Mouse (Mus musculus) CH12.LX (cell line): ENCODE results near the gene Fam50b. TPM values are rescaled to one million over a fixed set of nuclear protein-coding genes. Genes with fewer than 3 reads are reported as not detected.

Experiments
- DNase-seq: peaks from one replicate; pipeline ENCODE4 v3.0.0-alpha.2; 2013; ENCODE audit errors: extremely low read depth
- H3K27ac ChIP-seq: 2 replicates; pipeline ENCODE4 v1.5.1; 2012; ENCODE audit warnings: low read depth, mild to moderate bottlenecking, control low read depth, moderate library complexity; ENCODE audit not compliant: insufficient read depth
- H3K27me3 ChIP-seq: replicated peaks from 2 replicates; pipeline ENCODE3; 2012; ENCODE audit warnings: inconsistent platforms
- H3K36me3 ChIP-seq, 2 experiments: replicated peaks in 1 of 2; 2 replicates each; pipeline versions ENCODE3 to v1.6.1; 2012; ENCODE audit warnings: inconsistent platforms in 1 of 2, low read length in 1 of 2, mild to moderate bottlenecking in 1 of 2, mixed read lengths in 1 of 2, moderate library complexity in 1 of 2; ENCODE audit not compliant: control insufficient read depth in 1 of 2, insufficient read depth in 1 of 2
- H3K4me1 ChIP-seq, 2 experiments: 2 replicates each; pipeline ENCODE4 v1.6.1; 2012; ENCODE audit warnings: inconsistent platforms in 1 of 2, moderate library complexity in 1 of 2; ENCODE audit not compliant: insufficient read depth in 2 of 2, control insufficient read depth in 1 of 2
- H3K4me2 ChIP-seq: 2 replicates; pipeline ENCODE4 v1.6.1; 2012; ENCODE audit warnings: low read depth, mild to moderate bottlenecking, control low read depth; ENCODE audit not compliant: poor library complexity, insufficient read depth, severe bottlenecking
- H3K4me3 ChIP-seq, 3 experiments: fragments of 150-350 bp in 1 of 3; sonication (generic) in 1 of 3; replicated peaks in 1 of 3; 2 replicates each; pipeline versions ENCODE3 to v1.5.1; 2011 to 2012; ENCODE audit warnings: low read depth in 2 of 3, low read length in 2 of 3, mild to moderate bottlenecking in 2 of 3, moderate library complexity in 2 of 3, control low read depth in 1 of 3, improper control_type of control experiment in 1 of 3, inconsistent platforms in 1 of 3, mixed read lengths in 1 of 3; ENCODE audit not compliant: poor library complexity in 1 of 3
- H3K79me2 ChIP-seq: replicated peaks from 2 replicates; pipeline ENCODE4 v1.6.1; 2012; ENCODE audit warnings: mild to moderate bottlenecking, moderate library complexity; ENCODE audit not compliant: control insufficient read depth, poor library complexity, insufficient read depth, severe bottlenecking; ENCODE audit errors: extremely low read depth
- H3K9ac ChIP-seq: 2 replicates; pipeline ENCODE4 v1.6.1; 2012; ENCODE audit warnings: low read depth, mild to moderate bottlenecking, control low read depth, moderate library complexity; ENCODE audit not compliant: insufficient read depth
- H3K9me3 ChIP-seq: replicated peaks from 2 replicates; pipeline ENCODE3; 2012; ENCODE audit warnings: low read length, inconsistent platforms, mixed read lengths
- BHLHE40 ChIP-seq: IDR thresholded peaks from 2 replicates; pipeline ENCODE4 v1.6.1; 2011; ENCODE audit warnings: mild to moderate bottlenecking, low read depth, low read length, improper control_type of control experiment
- CHD1 ChIP-seq: IDR thresholded peaks from 2 replicates; pipeline ENCODE4 v1.6.1; 2012; ENCODE audit warnings: low read depth, low read length, improper control_type of control experiment, inconsistent platforms
- CTCF ChIP-seq, 2 experiments: IDR thresholded peaks in 1 of 2; conservative IDR thresholded peaks in 1 of 2; 2 replicates each; pipeline ENCODE4 v1.5.1; 2011 to 2012; ENCODE audit warnings: low read depth in 2 of 2, low read length in 2 of 2, improper control_type of control experiment in 1 of 2, inconsistent platforms in 1 of 2, mild to moderate bottlenecking in 1 of 2, moderate library complexity in 1 of 2
- ETS1 ChIP-seq: conservative IDR thresholded peaks from 2 replicates; pipeline ENCODE4 v1.6.1; 2012; ENCODE audit warnings: low read depth, mild to moderate bottlenecking, inconsistent platforms, low read length, improper control_type of control experiment, moderate library complexity
- GABPA ChIP-seq: IDR thresholded peaks from 2 replicates; pipeline ENCODE4 v1.6.1; 2012; ENCODE audit warnings: low read depth, low read length, improper control_type of control experiment, inconsistent platforms; ENCODE audit not compliant: insufficient replicate concordance
- JUN ChIP-seq: IDR thresholded peaks from 2 replicates; pipeline ENCODE4 v1.6.1; 2011; ENCODE audit warnings: low read depth, mild to moderate bottlenecking, low read length, improper control_type of control experiment, moderate library complexity; ENCODE audit not compliant: insufficient read depth
- JUND ChIP-seq: conservative IDR thresholded peaks from 2 replicates; pipeline ENCODE4 v1.6.1; 2011; ENCODE audit warnings: low read depth, low read length, improper control_type of control experiment
- KAT2A ChIP-seq: IDR thresholded peaks from 2 replicates; pipeline ENCODE4 v1.6.1; 2012; ENCODE audit warnings: low read length, improper control_type of control experiment, inconsistent platforms; ENCODE audit not compliant: insufficient replicate concordance
- MAX ChIP-seq: IDR thresholded peaks from 2 replicates; pipeline ENCODE4 v1.6.1; 2011; ENCODE audit warnings: low read length, improper control_type of control experiment
- MAZ ChIP-seq: IDR thresholded peaks from 2 replicates; pipeline ENCODE4 v1.6.1; 2012; ENCODE audit warnings: low read depth, mild to moderate bottlenecking, inconsistent platforms, low read length, improper control_type of control experiment, moderate library complexity
- MYC ChIP-seq: IDR thresholded peaks from 2 replicates; pipeline ENCODE4 v1.6.1; 2011; ENCODE audit warnings: low read depth, mild to moderate bottlenecking, improper control_type of control experiment, low read length
- PAX5 ChIP-seq: IDR thresholded peaks from 2 replicates; pipeline ENCODE4 v1.6.1; 2012; ENCODE audit warnings: low read length, inconsistent platforms, mixed read lengths
- POLR2A ChIP-seq: IDR thresholded peaks from 2 replicates; pipeline ENCODE4 v1.6.1; 2011; ENCODE audit warnings: low read depth, mild to moderate bottlenecking, improper control_type of control experiment, low read length
- POLR2AphosphoS2 ChIP-seq: IDR thresholded peaks from 2 replicates; pipeline ENCODE4 v1.6.1; 2011; ENCODE audit warnings: low read depth, low read length, improper control_type of control experiment
- RCOR1 ChIP-seq: conservative IDR thresholded peaks from 2 replicates; pipeline ENCODE4 v1.6.1; 2012; ENCODE audit warnings: low read depth, mild to moderate bottlenecking, inconsistent platforms, low read length, improper control_type of control experiment
- SIN3A ChIP-seq: IDR thresholded peaks from 2 replicates; pipeline ENCODE4 v1.6.1; 2012; ENCODE audit warnings: low read length, improper control_type of control experiment, inconsistent platforms
- SMC3 ChIP-seq: IDR thresholded peaks from 2 replicates; pipeline ENCODE4 v1.6.1; 2011; ENCODE audit warnings: low read depth, low read length, improper control_type of control experiment
- UBTF ChIP-seq: IDR thresholded peaks from 2 replicates; pipeline ENCODE4 v1.6.1; 2012; ENCODE audit warnings: low read depth, mild to moderate bottlenecking, inconsistent platforms, low read length, improper control_type of control experiment, moderate library complexity
- USF1 ChIP-seq: IDR thresholded peaks from 2 replicates; pipeline ENCODE4 v1.6.1; 2014; ENCODE audit warnings: low read depth, mild to moderate bottlenecking, inconsistent platforms, low read length, improper control_type of control experiment
- USF2 ChIP-seq: conservative IDR thresholded peaks from 2 replicates; pipeline ENCODE4 v1.6.1; 2011; ENCODE audit warnings: low read depth, low read length, improper control_type of control experiment
- dilution Hi-C: fragments of 300-500 bp; cut with MboI; formaldehyde crosslinking; loops from 2 replicates; pipeline ENCODE4 v1.14.3; 2020; ENCODE audit warnings: low sequenced_read_pairs; ENCODE audit not compliant: extremely low pct_unique_long_range_greater_than_20kb, extremely low pct_ligation_motif_present
- in situ Hi-C: fragments of 300-500 bp; cut with MboI; formaldehyde crosslinking; loops from 3 replicates; pipeline ENCODE4 v1.14.3; 2019; ENCODE audit warnings: low sequenced_read_pairs, low pct_ligation_motif_present, low pct_unique_long_range_greater_than_20kb, mixed read lengths
- polyA plus RNA-seq: library from polyadenylated mRNA; unstranded; fragments of >175 nt; gene quantifications from 2 replicates; pipeline ENCODE4 v1.2.1, GENCODE M21; 2012; ENCODE audit warnings: low read depth; ENCODE audit not compliant: insufficient read length
- total RNA-seq, 2 experiments: library from RNA; depleted of rRNA; stranded (reverse); fragments of 300-350 nt in 1 of 2; fragments of >200 nt in 1 of 2; gene quantifications; 2 replicates each; pipeline ENCODE4 v1.2.3; 2012 to 2014

Gene Fam50b
- total and polyA plus RNA-seq, 3 experiments = 0.08 to 0.24 TPM; not detected in 1

DNA sequence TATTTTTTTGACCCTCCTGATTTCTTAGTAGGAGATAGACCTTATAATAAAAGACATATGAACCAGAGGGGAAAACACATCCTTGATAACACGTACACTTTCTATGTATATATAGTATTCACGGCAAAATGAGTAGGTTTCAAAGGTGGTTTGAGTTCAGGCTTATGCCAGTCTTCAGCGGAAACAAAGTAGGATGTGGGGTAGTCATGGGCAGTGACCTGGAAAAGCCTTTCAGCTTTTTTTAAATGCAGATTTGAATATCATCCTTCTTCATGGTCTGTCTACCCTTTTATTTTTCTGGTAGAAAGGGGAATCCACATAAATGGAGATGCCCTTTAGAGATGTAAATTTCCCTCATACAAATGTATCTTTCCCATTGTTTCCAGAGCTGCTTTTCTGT is 29.8 kb upstream of the Fam50b start:
- no peaks in the 10 kb centered on the region for H3K79me2 ChIP-seq
- in situ Hi-C loops (no loop called here), dilution Hi-C loops (no loop called here)
- peaks cover 5 to 46% of the 10 kb centered on the region in 2 experiments; a peak in 3 of 4 replicates for H3K4me1 ChIP-seq
- H3K27ac ChIP-seq = no peak overlapping the region
- H3K4me2 ChIP-seq = no peak overlapping the region
- no peak overlapping the region for H3K4me3 ChIP-seq
- H3K36me3 ChIP-seq = no peaks in the 10 kb centered on the region
- no peak for TF ChIP-seq POLR2AphosphoS2
- TF ChIP-seq CHD1 = no peak
- TF ChIP-seq USF2 = no peak
- TF ChIP-seq SIN3A = no peak
- TF ChIP-seq MAX = no peak
- TF ChIP-seq MAZ = no peak
- TF ChIP-seq BHLHE40 = no peak
- TF ChIP-seq RCOR1 = no peak
- TF ChIP-seq, all 38 proteins: peak for 0
- DNase-seq = peak; percentile 31
- H3K9ac ChIP-seq = no peak overlapping the region
- H3K27me3 ChIP-seq = no peaks in the 10 kb centered on the region
- H3K9me3 ChIP-seq = no peaks in the 10 kb centered on the region

- in situ Hi-C loops (no loop called here), dilution Hi-C loops (no loop called here)
- Histone ChIP-seq H3K4me3 (no peak overlapping the region), H3K4me1 (peaks cover 11 to 37% of the 10 kb centered on the region in 2 experiments), H3K4me2 (no peak overlapping the region), H3K27me3 (no peaks in the 10 kb centered on the region), H3K9me3 (no peaks in the 10 kb centered on the region), H3K79me2 (no peaks in the 10 kb centered on the region), H3K9ac (no peak overlapping the region)
- DNase-seq = peak; percentile 27
- TF ChIP-seq JUN (peak; percentile 11; the same call in 1 of the 2 replicates), CTCF (conservative IDR thresholded peaks at IDR 0.05 in 1 of 2, IDR thresholded peaks at IDR 0.05 in 1 of 2; ENCODE audit: low read depth in 2 of 2, low read length in 2 of 2) (no peak)
- TF ChIP-seq, all 38 proteins: peak for 1
- Histone ChIP-seq H3K27ac (no peak overlapping the region), H3K36me3 (no peaks in the 10 kb centered on the region)
Observed at GRCm38 (mm10) chr13:34708955-34709354, 25.7 kb upstream of the Fam50b start.

- in situ Hi-C loops = no loop called here
Observed at GRCm38 (mm10) chr13:34709566-34709965, 25.1 kb upstream of the Fam50b start.

More at GRCm38 (mm10) chr13:34709566-34709965, 25.1 kb upstream of the Fam50b start:
- dilution Hi-C loops = no loop called here
- Histone ChIP-seq H3K4me1 (peaks cover 7 to 32% of the 10 kb centered on the region in 2 experiments), H3K27ac (no peak overlapping the region), H3K9me3 (no peaks in the 10 kb centered on the region), H3K79me2 (no peaks in the 10 kb centered on the region), H3K27me3 (no peaks in the 10 kb centered on the region), H3K4me2 (no peak overlapping the region), H3K4me3 (no peak overlapping the region), H3K36me3 (no peaks in the 10 kb centered on the region), H3K9ac (no peak overlapping the region)
- no peak for TF ChIP-seq PAX5
- no peak for TF ChIP-seq POLR2A
- TF ChIP-seq USF1 = no peak
- no peak for TF ChIP-seq USF2
- no peak for TF ChIP-seq JUND
- TF ChIP-seq UBTF = no peak
- TF ChIP-seq KAT2A = no peak
- no peak for TF ChIP-seq ETS1
- no peak for TF ChIP-seq JUN
- TF ChIP-seq SMC3 = no peak
- no peak for TF ChIP-seq RCOR1
- TF ChIP-seq MYC = no peak
- TF ChIP-seq GABPA = no peak
- no peak for DNase-seq
